Mouse (Mus musculus) cerebellum, adult 9-10 months (tissue): Measurements from ENCODE around the gene Nid1.
"Not testable (repeated sequence)": the region's sequence is repeated elsewhere in the genome, so short reads cannot be mapped to it uniquely, and the experiment has no call there.

Experiments
- DNase-seq: peaks from one replicate; pipeline ENCODE4 v3.0.0; 2022

Gene Nid1

GRCm38 (mm10) chr13:13437460-13438015 is at the start of gene Nid1:
Gene Nid1, plus strand, starts transcription at chr13:13437551.
- DNase-seq, result not testable (repeated sequence)

- DNase-seq, result peak; percentile 48
Measured at GRCm38 (mm10) chr13:13393228-13394095, 43.9 kb upstream of the Nid1 start, which contains the start of gene Gpr137b. Gene Gpr137b, minus strand, starts transcription at chr13:13394014.

DNA sequence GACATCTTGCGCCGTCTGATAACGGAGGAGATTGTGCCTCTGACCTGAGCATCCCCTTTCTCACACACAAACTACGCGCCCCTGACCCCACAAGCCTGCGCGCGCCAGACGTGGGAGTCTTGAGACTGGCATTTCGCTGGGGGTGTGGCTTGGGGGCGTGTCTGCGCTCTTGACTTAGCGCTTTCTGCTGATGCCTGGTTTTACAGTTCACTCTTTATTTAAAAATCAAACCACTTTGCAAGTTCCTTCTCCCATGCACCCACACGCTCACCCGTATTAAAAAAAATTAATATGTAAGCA is 43.3 kb upstream of the Nid1 start:
- DNase-seq, result not testable (repeated sequence)

DNA sequence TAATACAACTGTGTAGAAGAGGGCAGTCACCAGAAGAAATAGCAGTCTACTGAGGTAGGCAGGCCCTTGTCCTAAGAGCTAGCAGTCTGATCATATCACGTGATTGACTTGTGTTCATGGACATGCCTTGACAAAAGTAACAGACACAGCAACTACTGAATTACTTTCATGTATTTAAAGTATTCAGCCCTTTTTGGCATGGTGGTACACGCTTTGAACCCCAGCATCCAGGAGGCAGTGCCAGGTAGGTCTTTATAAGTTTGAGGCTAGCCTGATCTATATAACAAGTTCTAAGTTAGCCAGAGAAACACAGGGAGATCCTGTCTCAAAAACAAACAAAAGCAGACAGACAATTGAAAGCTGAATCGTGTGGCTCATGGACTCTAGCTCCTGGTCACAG is 36.5 kb upstream of the Nid1 start:
- not testable (repeated sequence) for DNase-seq

DNA sequence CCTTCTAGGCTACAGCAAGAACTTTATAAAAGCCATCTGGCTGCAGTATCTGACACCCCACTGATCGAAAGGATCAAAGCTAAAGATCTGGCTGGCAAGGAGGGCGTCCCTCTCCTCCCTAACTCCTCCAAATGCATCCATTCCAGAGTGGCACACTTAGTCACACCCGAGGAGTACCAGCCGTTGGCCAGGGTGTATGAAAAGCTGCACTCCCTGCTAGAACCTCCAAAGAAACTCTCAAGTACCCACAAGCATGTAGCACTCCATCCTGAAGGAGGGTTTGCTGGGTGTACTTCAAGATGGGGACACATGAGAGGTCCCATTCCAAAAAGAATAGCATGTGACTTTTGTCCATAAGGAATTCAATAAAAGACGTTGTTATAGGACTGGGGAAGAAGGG is 34.5 kb upstream of the Nid1 start:
- not testable (repeated sequence) for DNase-seq

DNA sequence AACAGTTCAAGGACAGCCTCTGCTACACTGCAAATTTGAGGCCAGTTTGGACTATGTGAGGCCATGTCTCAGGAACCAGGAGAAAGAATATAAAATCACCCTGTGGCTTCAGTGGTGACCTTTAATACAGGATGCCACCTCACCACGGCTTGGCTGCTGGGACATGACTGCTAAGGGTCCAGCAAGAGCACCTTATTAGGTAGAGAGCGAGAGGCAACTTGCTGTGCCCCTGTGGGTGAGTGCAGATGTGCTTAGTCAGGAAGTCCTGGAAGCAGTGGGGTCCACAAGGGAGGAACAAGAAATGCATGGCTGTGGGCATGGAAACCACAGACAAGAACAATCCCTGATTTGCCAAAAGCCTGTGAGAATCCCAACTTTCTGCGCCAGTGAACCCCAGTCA is 34.0 kb upstream of the Nid1 start:
- DNase-seq, result not testable (repeated sequence)

DNA sequence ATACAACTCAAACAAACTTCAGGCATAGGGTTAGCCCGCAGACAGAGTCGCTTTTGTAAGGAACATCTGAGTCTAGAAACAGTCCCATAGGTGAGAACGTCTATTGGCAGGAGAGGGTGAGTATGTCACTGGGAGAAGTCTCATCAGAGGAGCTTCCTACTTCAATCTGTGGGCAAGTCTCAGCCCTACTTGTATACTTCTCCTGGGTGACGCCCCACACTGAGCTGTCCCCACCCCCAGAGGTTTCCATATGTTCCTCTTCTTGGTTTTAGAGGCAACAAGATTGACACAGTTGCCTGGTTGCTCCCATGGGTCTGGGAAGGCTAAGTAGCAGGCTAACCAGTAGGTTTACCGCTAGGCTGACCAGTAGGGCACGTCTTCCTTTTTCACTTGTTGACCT is 33.5 kb upstream of the Nid1 start:
- DNase-seq, result not testable (repeated sequence)

GRCm38 (mm10) chr13:13404517-13405155 is 32.7 kb upstream of the Nid1 start:
- not testable (repeated sequence) for DNase-seq

DNA sequence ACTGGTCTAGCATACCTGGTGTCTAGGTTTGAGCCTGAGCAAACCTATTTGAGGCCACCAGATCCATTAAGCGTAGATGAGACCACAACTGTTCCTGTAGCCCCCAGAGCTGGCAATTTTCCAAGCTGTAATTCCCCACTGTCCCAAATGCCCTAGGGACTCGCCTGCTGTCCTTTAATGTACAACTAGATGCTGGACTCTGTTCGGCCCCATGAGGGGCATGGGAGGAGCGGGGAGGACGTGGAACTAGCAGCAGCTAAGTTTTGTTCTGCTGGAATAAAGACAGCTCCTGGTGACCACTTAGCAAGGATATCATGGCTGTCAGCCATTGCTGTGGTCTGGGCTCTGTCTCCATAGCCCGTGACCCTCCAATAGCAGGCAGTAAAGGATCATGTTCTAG is 31.8 kb upstream of the Nid1 start:
- DNase-seq, result not testable (repeated sequence)

GRCm38 (mm10) chr13:13414206-13414605 is 23.1 kb upstream of the Nid1 start:
- no peak for DNase-seq

GRCm38 (mm10) chr13:13415120-13416006 is 22.0 kb upstream of the Nid1 start:
- DNase-seq, result peak; percentile 43

DNA sequence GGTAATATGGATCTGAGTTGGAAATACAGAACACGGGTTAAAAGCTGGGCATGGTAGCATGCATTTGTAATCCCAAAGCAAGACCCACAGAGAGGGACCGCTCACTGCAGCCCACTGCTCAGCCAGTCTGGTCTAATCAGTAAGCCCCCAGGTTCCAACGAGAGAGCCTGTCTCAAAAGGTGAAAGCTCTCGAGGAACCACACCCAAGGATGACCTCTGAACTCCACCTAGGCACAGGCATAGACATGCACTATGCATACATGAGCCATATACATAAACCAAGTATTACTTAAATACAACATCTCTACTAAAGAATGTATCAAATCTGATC is 21.4 kb upstream of the Nid1 start:
- not testable (repeated sequence) for DNase-seq

- not testable (repeated sequence) for DNase-seq
Measured at GRCm38 (mm10) chr13:13418859-13419258, 18.5 kb upstream of the Nid1 start.

DNA sequence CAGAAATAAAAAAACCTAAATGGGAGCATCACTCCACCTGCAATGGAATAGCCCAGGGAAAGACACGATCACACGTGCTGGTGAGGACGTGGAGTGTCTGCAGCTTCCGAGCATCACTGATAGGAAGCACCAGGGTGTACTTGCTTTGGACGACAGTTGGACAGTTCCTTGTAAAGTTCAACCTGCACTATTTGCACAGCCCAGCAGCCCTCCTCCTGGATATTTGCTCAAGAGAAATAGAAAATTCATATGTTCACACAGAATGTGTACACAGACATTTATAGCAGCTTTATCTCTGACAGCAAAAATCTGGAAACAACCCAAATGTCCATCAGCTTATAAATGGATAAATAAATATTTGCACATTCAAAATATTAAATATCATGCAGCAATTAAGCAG is 14.1 kb upstream of the Nid1 start:
- not testable (repeated sequence) for DNase-seq

GRCm38 (mm10) chr13:13436161-13436560 is 1.2 kb upstream of the Nid1 start:
- DNase-seq, result not testable (repeated sequence)

DNA sequence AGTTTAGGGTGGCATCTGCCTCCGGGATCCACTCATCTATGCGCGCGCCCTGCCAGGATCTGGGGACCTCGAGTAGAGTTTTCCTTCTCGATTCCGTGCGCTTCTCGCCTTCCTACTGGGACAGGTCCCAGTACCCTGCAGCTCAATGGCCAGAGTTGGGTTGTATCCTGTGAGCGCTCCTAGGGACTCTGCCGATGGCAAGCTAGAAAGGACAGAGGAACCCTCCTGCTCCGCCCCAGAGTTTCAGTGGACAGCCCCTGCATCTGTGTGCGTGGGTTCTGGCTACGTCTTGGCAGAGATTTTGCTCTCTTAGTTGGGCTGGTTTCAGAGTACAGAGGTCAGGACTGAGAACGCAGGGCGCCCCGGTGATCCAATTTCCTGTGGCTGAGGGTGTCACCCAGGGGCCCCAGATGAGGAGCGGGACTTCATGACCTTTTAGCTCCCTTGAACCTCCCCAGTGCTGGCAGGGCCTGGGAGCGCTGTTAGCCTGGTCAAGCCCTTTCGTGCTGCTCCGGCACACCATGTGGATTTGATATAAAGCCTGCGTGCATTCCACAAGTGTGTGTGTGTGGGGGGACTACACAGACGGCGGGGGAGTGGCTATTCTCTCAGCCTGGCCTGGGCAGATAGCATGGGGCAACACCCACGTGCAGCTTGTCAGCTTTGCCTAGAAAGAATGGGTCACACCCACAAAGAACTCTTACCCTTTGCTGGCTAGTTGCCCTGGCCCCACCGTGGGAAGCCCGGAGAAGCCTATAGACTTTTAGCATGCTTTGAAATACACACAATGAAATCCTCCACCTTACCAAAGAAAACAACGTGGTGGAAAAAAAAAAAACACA is 982 bp downstream of the Nid1 start:
- DNase-seq, result not testable (repeated sequence)

GRCm38 (mm10) chr13:13445601-13446000 is 8.2 kb downstream of the Nid1 start:
- DNase-seq, result not testable (repeated sequence)

- DNase-seq, result not testable (repeated sequence)
Measured at GRCm38 (mm10) chr13:13446711-13447443, 9.5 kb downstream of the Nid1 start.

- DNase-seq, result not testable (repeated sequence)
Measured at GRCm38 (mm10) chr13:13449981-13450380, 12.6 kb downstream of the Nid1 start.

DNA sequence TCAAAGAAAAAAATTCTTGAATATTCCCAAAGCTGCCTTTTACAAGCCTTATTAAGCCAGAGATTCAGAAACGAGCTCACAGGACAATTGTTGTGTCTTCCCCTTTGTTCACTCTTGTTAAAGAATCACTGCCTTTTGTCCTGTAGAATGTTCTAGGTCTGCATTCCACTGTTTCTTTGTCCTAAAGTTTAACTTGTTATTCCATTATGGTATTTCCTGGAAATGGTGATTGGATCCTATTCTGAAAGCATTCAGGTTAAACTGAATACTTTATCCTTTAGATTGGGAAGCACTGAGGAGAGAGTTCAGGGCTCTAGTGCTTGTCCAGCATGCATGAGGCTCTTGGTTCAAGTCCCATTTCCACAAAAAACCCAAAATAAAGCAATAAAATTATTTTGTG is 13.6 kb downstream of the Nid1 start:
- not testable (repeated sequence) for DNase-seq

DNA sequence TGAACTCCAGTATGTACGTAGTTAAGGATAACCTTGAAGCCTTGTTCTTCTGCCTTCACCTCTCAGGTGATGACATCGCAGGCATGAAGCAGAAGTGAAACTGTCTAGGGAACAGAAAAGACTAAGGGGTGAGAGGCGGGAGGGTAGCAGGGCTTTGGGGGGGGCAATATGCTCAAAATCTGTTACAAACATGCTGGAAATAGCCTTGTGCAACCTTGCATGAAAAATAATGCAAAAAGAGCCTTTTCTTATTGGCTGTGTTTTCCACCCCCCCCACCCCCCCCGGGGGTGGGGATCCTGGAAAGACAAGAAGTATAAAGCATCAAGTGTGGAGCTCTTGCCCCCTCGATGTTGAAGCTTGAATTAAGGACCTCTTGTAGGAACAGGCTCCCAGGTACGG is 16.0 kb downstream of the Nid1 start:
- DNase-seq, result not testable (repeated sequence)
